Mouse (Mus musculus) olfactory bulb, adult 2 months (tissue): Measurements from ENCODE around the gene Phf7. TPM values are rescaled to one million over a fixed set of nuclear protein-coding genes. Genes with fewer than 3 reads are reported as not detected.
A peak's percentile ranks its signal among the peaks of the same experiment; 100 is the strongest.

Experiments used
- H3K27ac ChIP-seq: fragments of 200-500 bp; 2 replicates; pipeline ENCODE4 v1.5.1; 2012; ENCODE audit warnings: low read depth, low read length; ENCODE audit not compliant: insufficient read depth
- H3K4me1 ChIP-seq: fragments of 200-500 bp; 2 replicates; pipeline ENCODE4 v1.6.1; 2012; ENCODE audit warnings: low read length; ENCODE audit not compliant: control insufficient read depth, insufficient read depth
- H3K4me3 ChIP-seq: fragments of 200-500 bp; 2 replicates; pipeline ENCODE4 v1.5.1; 2012; ENCODE audit warnings: mild to moderate bottlenecking, low read depth, low read length, moderate library complexity; ENCODE audit not compliant: insufficient read depth
- CTCF ChIP-seq: fragments of 200-500 bp; IDR thresholded peaks from 2 replicates; pipeline ENCODE4 v1.5.1; 2012; ENCODE audit warnings: low read depth, mild to moderate bottlenecking, low read length, moderate library complexity; ENCODE audit not compliant: insufficient read depth
- POLR2A ChIP-seq: fragments of 200-500 bp; IDR thresholded peaks from 2 replicates; pipeline ENCODE4 v1.6.1; 2012; ENCODE audit warnings: mild to moderate bottlenecking, low read depth, low read length, moderate library complexity; ENCODE audit not compliant: insufficient read depth
- WGBS: fragments of 180-500 bp; shearing (Covaris S2); methylation state at CpG from one replicate; pipeline ENCODE4 v1.1.7; 2018; 5-methylcytosine and 5-hydroxymethylcytosine counted together
- polyA plus RNA-seq: library from polyadenylated mRNA; stranded (reverse); fragments of >200 nt; gene quantifications from 2 replicates; pipeline ENCODE4 v1.2.4, GENCODE M21; 2012; ENCODE audit warnings: low replicate concordance; ENCODE audit not compliant: missing spikeins, insufficient read depth, insufficient read length

The Phf7 gene
- not detected in 2 replicates for polyA plus RNA-seq

DNA sequence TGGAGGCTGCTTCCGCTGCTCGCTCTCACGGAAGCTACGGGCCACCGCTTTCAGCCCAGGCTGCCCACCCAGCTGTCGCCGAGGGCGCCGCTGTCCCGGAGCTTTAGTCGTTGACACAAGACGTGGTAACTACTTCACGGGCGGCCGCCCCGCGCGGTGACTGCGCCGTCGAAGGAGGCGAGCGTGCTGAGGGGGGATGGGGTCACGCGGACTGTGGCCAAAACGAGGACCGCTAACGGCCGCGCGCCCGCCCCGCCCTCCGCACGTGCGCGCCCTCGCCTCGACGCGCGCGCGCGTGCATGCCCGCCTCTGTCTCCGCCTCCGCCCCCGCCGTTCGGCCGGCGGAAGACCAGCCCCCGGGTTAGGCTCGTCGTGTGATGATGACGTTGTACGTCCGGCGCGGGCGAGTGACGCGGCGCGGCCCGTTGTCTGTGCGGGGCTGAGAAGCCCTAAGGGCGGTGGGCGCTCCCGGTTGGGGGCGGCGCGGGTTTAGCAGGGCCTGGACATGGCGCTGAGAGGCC, at the start of gene Phf7, which contains the start of gene Bap1:
Gene Phf7, minus strand, starts transcription at position 234 of the 521 bp plus-strand sequence.
Gene Bap1, plus strand, starts transcription at position 367 of the 521 bp plus-strand sequence.
- WGBS = under 1% methylated on average over 75 of the region's 75 CpGs
- Histone ChIP-seq H3K27ac (peak within 1 kb of the TSS; percentile 93), H3K4me1 (peaks cover 2% of the 10 kb centered on the region; the same call in 1 of the 2 replicates), H3K4me3 (peak within 1 kb of the TSS; percentile 86)
- TF ChIP-seq POLR2A (peak; percentile 91), CTCF (no peak)

DNA sequence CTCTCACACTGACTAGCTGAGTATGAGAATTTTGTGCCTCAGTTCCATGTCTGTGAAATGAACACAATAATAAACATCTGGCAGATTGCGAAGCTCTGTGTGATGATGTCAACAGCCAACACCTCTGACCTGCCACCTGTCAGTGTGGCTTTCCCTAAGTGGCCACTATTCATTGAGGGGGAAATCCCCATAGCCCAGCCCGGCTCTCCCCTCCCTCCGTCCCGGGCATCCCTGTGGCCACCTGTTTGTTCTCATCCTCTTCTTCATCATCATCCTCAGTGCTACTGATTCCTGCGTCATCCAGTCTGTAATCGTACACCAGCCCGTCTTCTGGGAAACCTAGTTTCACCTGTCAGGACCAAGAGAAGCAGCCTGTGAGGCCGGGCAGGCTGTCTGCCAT, 34.6 kb upstream of the Phf7 start:
- Histone ChIP-seq H3K27ac (no peak overlapping the region), H3K4me3 (no peak overlapping the region), H3K4me1 (no peaks in the 10 kb centered on the region)
- TF ChIP-seq CTCF (no peak), POLR2A (no peak)
- 82% methylated on average over 8 of the region's 8 CpGs for WGBS

DNA sequence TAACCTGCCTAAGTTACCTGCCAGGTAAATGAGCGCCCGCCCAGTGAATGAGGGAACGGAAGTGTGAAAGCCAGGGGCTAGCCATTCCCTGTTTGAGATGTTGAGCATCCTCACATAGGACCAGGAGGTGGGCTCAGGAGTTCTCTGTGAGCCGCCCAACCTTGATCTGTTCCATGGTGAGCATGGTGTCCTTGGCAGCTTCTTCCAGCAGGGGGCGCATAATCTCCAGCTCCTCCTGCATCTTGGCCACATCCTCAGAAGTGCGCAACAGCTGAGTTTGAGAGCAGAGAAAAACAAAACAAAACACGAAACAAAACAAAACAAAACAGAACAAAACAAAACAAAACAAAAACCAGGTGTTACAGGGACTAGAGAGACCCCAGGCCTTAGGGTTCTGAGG, 21.0 kb upstream of the Phf7 start:
- H3K4me1 ChIP-seq = peaks cover 27% of the 10 kb centered on the region
- H3K27ac ChIP-seq = no peak overlapping the region
- H3K4me3 ChIP-seq = no peak overlapping the region
- 25% methylated on average over 7 of the region's 7 CpGs for WGBS
- TF ChIP-seq CTCF (peak; percentile 90), POLR2A (no peak)

DNA sequence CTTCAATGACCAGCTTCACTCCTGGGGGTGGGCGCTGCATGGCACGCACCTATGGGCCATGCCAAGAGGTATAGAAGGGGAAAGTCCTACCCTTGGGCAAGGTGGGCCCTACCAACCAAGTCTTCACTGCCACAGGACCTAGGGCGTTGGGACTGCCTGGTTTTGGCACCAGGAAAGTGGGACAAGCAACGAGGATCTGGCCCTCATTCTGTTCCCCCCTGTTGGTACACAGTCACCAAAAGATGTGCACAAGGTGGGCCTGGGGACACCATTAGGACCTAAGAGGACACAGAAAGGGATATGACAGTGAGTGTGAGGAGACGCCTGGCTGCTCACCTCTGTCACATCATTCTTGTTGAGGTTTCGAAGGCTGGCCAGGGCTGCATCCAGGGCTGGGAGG, 20.0 kb upstream of the Phf7 start:
- 93% methylated on average over 6 of the region's 6 CpGs for WGBS
- TF ChIP-seq CTCF = no peak
- TF ChIP-seq POLR2A = no peak
- peaks cover 27% of the 10 kb centered on the region for H3K4me1 ChIP-seq

DNA sequence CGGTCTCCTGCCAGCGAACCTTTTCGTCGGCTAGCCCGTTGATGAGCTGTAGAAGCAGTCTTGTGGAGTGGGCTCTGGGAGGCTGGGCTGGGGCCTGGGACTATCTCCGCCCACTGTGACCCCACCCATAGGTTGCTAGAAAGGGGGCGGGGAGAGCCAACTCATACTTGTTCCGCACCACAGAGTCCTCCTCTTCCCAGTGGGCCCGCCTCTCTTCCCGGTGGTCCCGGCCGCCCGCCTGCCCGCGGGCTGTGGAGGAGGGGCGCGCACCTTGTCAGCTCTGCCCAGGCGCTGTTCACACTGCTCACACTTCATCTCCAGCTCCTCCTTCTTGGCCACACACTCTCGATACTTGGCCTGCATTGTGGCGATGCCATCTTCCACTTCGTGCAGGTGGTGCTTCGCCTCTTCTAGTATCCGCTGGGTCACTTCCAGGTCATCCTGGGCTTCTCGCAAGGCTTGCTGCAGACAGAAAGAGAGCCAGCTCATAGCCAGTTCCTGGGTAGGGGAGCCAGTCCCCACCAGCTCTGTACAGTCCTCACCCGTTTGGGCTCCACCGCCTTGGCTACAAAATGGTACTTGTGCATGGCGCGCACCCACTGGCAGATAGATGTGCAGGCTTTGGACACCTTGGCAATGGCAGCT, 18.5 kb upstream of the Phf7 start:
- H3K4me3 ChIP-seq = no peak overlapping the region; the same call in 1 of the 2 replicates
- WGBS = 23% methylated on average over 28 of the region's 28 CpGs

More for the DNA sequence above, 20.0 kb upstream of the Phf7 start:
- Histone ChIP-seq H3K4me3 (no peak overlapping the region), H3K27ac (no peak overlapping the region)

DNA sequence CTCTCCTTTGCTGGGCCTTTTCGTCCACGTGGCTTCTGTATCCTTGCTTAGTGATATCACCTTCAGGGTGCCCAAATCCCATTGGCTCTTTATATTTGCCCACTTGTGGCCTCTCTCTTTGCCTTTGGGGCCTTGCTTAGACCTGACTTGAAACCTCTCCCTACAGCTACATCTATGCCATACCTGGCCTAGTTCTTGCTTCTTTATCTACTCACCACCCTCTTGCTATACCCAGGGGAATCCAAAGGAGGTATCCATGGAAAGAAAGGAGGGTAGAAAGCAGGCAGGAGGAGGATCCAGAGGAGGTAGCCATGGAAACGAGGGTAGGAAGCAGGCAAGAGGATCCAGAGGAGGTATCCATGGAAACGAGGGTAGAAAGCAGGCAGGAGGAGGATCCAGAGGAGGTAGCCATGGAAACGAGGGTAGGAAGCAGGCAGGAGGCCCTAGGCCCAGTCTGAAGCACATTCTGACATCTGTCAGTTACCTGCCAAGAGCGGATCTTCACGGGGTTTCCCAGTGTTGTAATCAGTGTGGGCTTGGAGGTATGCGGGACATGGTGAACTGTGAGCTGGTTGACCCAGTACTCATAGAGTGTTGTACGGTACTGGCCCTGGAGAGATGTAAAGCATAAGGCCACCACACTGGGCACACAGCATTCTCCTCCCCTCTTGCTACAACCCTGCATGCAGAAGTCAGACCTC, 17.3 kb upstream of the Phf7 start:
- Histone ChIP-seq H3K4me3 (no peak overlapping the region), H3K4me1 (peaks cover 27% of the 10 kb centered on the region), H3K27ac (peak overlapping the region; percentile 79)
- 24% methylated on average over 9 of the region's 9 CpGs for WGBS
- TF ChIP-seq POLR2A (no peak), CTCF (no peak)

More for the DNA sequence above, 18.5 kb upstream of the Phf7 start:
- Histone ChIP-seq H3K4me1 (peaks cover 27% of the 10 kb centered on the region), H3K27ac (peak overlapping the region; percentile 79; the same call in 1 of the 2 replicates)
- TF ChIP-seq POLR2A (no peak), CTCF (no peak)

DNA sequence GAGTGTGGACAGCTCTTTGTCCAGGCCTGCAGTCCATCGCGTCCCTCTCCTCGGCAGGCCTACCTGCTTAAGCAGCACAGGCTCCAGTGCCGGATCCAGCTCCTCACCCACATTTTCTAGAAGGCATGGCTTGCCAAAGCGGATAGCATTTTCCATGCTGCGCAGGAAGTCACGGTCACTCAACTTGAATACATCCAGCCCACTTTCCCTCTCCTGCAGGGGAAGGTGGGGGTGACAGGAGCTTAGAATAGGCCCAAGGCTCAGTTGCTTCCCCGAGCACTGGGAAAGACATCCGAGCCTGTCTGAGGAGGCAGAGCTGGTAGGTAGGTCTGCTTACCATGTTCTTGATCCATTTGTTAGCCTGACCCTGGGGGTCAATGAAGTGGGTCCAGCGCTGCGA, 16.5 kb upstream of the Phf7 start:
- no peak for TF ChIP-seq CTCF
- TF ChIP-seq POLR2A = no peak
- Histone ChIP-seq H3K27ac (peak overlapping the region; percentile 79), H3K4me3 (no peak overlapping the region), H3K4me1 (peaks cover 27% of the 10 kb centered on the region)
- 84% methylated on average over 11 of the region's 11 CpGs for WGBS

DNA sequence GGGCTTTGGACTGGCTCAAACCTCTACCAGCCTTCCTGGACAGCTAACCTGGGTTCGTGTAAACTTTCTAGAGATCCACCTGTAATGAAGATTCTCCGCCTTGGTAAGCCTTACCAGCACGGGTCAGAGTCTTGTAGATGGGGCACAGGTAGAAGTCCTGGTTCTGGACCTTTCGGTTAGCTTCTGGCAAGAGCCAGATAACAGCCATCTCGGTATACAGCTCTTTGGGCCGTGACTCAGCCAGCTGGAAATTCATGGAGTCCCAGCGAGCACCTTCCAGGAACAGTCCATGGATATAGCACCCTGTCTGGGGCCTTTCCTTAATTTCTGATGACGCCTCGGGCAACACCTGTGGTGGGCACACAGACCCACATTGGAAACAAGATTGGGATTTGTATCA, 9.8 kb upstream of the Phf7 start:
- H3K4me1 ChIP-seq = no peaks in the 10 kb centered on the region
- no peak for TF ChIP-seq CTCF
- TF ChIP-seq POLR2A = no peak
- 90% methylated on average over 9 of the region's 9 CpGs for WGBS
- H3K4me3 ChIP-seq = no peak overlapping the region
- no peak overlapping the region for H3K27ac ChIP-seq

DNA sequence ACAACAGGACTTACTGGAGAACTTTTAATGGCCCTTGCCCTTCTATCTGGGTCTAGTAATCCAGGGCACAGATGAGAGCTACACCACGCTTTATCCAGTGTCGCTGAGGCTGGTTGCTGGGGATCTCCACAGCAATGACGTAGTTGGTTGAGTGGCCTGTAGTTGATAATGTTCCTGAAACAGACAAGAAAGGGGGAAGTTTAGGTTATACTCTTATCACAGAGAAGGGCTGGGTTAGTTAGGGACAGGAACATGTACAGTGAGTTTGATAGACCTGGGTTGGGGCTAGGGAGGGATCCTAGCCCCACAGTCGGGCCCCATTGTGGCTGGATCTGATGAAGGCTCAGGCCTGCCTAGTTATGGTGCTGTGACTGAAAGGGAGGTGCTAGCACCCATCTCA, 9.3 kb upstream of the Phf7 start:
- TF ChIP-seq CTCF = no peak
- Histone ChIP-seq H3K4me3 (no peak overlapping the region), H3K27ac (no peak overlapping the region), H3K4me1 (no peaks in the 10 kb centered on the region)
- 94% methylated on average over 4 of the region's 4 CpGs for WGBS
